Mouse (Mus musculus): ENCODE data around the gene Dock9. TPM values are rescaled to one million over a fixed set of nuclear protein-coding genes. Genes with fewer than 3 reads are reported as not detected.

Dock9 gene
- polyA plus RNA-seq (2016; fragmentation: Nextera tagmentation; extraction: Ambion mirVana): 6.2 and 7.1 TPM in 2 replicates

- peak within 1 kb of the TSS; percentile 75 for H3K4me3 ChIP-seq
- no peaks in the 10 kb centered on the region for H3K9me3 ChIP-seq (replicated peaks)
- no peaks in the 10 kb centered on the region for H3K36me3 ChIP-seq
- H3K4me1 ChIP-seq: peaks cover 8% of the 10 kb centered on the region
- H3K4me2 ChIP-seq (replicated peaks): peak within 1 kb of the TSS; percentile 90
- H3K9ac ChIP-seq: peak within 1 kb of the TSS; percentile 70
- peak within 1 kb of the TSS; percentile 71 for H3K27ac ChIP-seq
- under 1% methylated on average over 106 of the region's 106 CpGs for WGBS
- peaks cover 25% of the 10 kb centered on the region for H3K27me3 ChIP-seq
- ATAC-seq (ENCODE audit: low FRiP score): peak; percentile 88
Measured at GRCm38 (mm10) chr14:121797457-121798410, at the start of gene Dock9. Gene Dock9 (minus strand): TSS chr14:121797837.

- Histone ChIP-seq H3K4me3 (no peak overlapping the region), H3K4me2 (replicated peaks) (no peak overlapping the region), H3K9ac (no peak overlapping the region), H3K27ac (no peak overlapping the region), H3K9me3 (replicated peaks) (peaks cover 4% of the 10 kb centered on the region), H3K27me3 (no peaks in the 10 kb centered on the region), H3K36me3 (no peaks in the 10 kb centered on the region), H3K4me1 (no peaks in the 10 kb centered on the region)
- 45% methylated on average over 8 of the region's 8 CpGs for WGBS
- no peak for ATAC-seq (ENCODE audit: low FRiP score)
Measured at GRCm38 (mm10) chr14:121844486-121844885, 46.8 kb upstream of the Dock9 start.

- peaks cover 11% of the 10 kb centered on the region for H3K9me3 ChIP-seq (replicated peaks)
- H3K4me3 ChIP-seq: no peak overlapping the region
- no peak overlapping the region for H3K4me2 ChIP-seq (replicated peaks)
- no peak for ATAC-seq (ENCODE audit: low FRiP score)
- no peaks in the 10 kb centered on the region for H3K27me3 ChIP-seq
- 89% methylated on average over 8 of the region's 8 CpGs for WGBS
- no peaks in the 10 kb centered on the region for H3K4me1 ChIP-seq
- H3K36me3 ChIP-seq: no peaks in the 10 kb centered on the region
- no peak overlapping the region for H3K9ac ChIP-seq
- H3K27ac ChIP-seq: no peak overlapping the region
Measured at GRCm38 (mm10) chr14:121840217-121840616, 42.6 kb upstream of the Dock9 start.

GRCm38 (mm10) chr14:121838161-121838560 is 40.5 kb upstream of the Dock9 start:
- WGBS: 92% methylated on average over 4 of the region's 4 CpGs
- Histone ChIP-seq H3K4me2 (replicated peaks) (no peak overlapping the region), H3K9me3 (replicated peaks) (peaks cover 11% of the 10 kb centered on the region), H3K36me3 (no peaks in the 10 kb centered on the region), H3K9ac (no peak overlapping the region), H3K27me3 (no peaks in the 10 kb centered on the region), H3K27ac (no peak overlapping the region), H3K4me1 (no peaks in the 10 kb centered on the region), H3K4me3 (no peak overlapping the region)
- ATAC-seq (ENCODE audit: low FRiP score): no peak

- Histone ChIP-seq H3K27ac (no peak overlapping the region), H3K36me3 (no peaks in the 10 kb centered on the region), H3K9ac (no peak overlapping the region), H3K9me3 (replicated peaks) (peaks cover 6% of the 10 kb centered on the region; the same call in 1 of the 2 replicates), H3K4me1 (no peaks in the 10 kb centered on the region), H3K27me3 (no peaks in the 10 kb centered on the region), H3K4me2 (replicated peaks) (no peak overlapping the region), H3K4me3 (no peak overlapping the region)
- WGBS: 76% methylated on average over 2 of the region's 2 CpGs
- ATAC-seq (ENCODE audit: low FRiP score): no peak
Measured at GRCm38 (mm10) chr14:121833001-121833520, 35.4 kb upstream of the Dock9 start.

- no peak overlapping the region for H3K27ac ChIP-seq
- WGBS: 87% methylated on average over 4 of the region's 4 CpGs
- H3K4me1 ChIP-seq: no peaks in the 10 kb centered on the region
- ATAC-seq (ENCODE audit: low FRiP score): no peak
- H3K27me3 ChIP-seq: no peaks in the 10 kb centered on the region
- no peak overlapping the region for H3K4me2 ChIP-seq (replicated peaks)
- H3K9ac ChIP-seq: no peak overlapping the region
- no peak overlapping the region for H3K4me3 ChIP-seq
- H3K9me3 ChIP-seq (replicated peaks): peaks cover 6% of the 10 kb centered on the region; the same call in 1 of the 2 replicates
- no peaks in the 10 kb centered on the region for H3K36me3 ChIP-seq
Measured at GRCm38 (mm10) chr14:121829816-121830442, 32.3 kb upstream of the Dock9 start.

GRCm38 (mm10) chr14:121827091-121827490 is 29.5 kb upstream of the Dock9 start:
- H3K36me3 ChIP-seq: no peaks in the 10 kb centered on the region
- no peak for ATAC-seq (ENCODE audit: low FRiP score)
- no peak overlapping the region for H3K27ac ChIP-seq
- H3K4me2 ChIP-seq (replicated peaks): no peak overlapping the region
- no peaks in the 10 kb centered on the region for H3K4me1 ChIP-seq
- H3K4me3 ChIP-seq: no peak overlapping the region
- 84% methylated on average over 7 of the region's 7 CpGs for WGBS
- peaks cover 6% of the 10 kb centered on the region; the same call in 1 of the 2 replicates for H3K9me3 ChIP-seq (replicated peaks)
- H3K9ac ChIP-seq: no peak overlapping the region
- no peaks in the 10 kb centered on the region for H3K27me3 ChIP-seq

- WGBS: 71% methylated on average over 10 of the region's 10 CpGs
- H3K9ac ChIP-seq: no peak overlapping the region
- no peak for ATAC-seq (ENCODE audit: low FRiP score)
Measured at GRCm38 (mm10) chr14:121825521-121826445, 28.1 kb upstream of the Dock9 start.

GRCm38 (mm10) chr14:121824322-121825103 is 26.9 kb upstream of the Dock9 start:
- H3K36me3 ChIP-seq: no peaks in the 10 kb centered on the region
- H3K4me2 ChIP-seq (replicated peaks): no peak overlapping the region
- H3K9ac ChIP-seq: no peak overlapping the region
- H3K4me3 ChIP-seq: no peak overlapping the region
- 67% methylated on average over 11 of the region's 11 CpGs for WGBS
- no peaks in the 10 kb centered on the region for H3K4me1 ChIP-seq
- peaks cover 4% of the 10 kb centered on the region; the same call in 1 of the 2 replicates for H3K9me3 ChIP-seq (replicated peaks)
- no peaks in the 10 kb centered on the region for H3K27me3 ChIP-seq
- H3K27ac ChIP-seq: no peak overlapping the region
- ATAC-seq (ENCODE audit: low FRiP score): no peak

More at GRCm38 (mm10) chr14:121825521-121826445, 28.1 kb upstream of the Dock9 start:
- no peaks in the 10 kb centered on the region for H3K36me3 ChIP-seq
- peaks cover 6% of the 10 kb centered on the region; the same call in 1 of the 2 replicates for H3K9me3 ChIP-seq (replicated peaks)
- no peak overlapping the region for H3K4me2 ChIP-seq (replicated peaks)
- no peak overlapping the region for H3K27ac ChIP-seq
- no peaks in the 10 kb centered on the region for H3K27me3 ChIP-seq
- no peak overlapping the region for H3K4me3 ChIP-seq
- H3K4me1 ChIP-seq: no peaks in the 10 kb centered on the region

- Histone ChIP-seq H3K27me3 (no peaks in the 10 kb centered on the region), H3K9me3 (replicated peaks) (no peaks in the 10 kb centered on the region), H3K9ac (no peak overlapping the region), H3K4me3 (no peak overlapping the region), H3K36me3 (no peaks in the 10 kb centered on the region), H3K27ac (no peak overlapping the region), H3K4me2 (replicated peaks) (no peak overlapping the region), H3K4me1 (no peaks in the 10 kb centered on the region)
- WGBS: 71% methylated on average over 3 of the region's 3 CpGs
- ATAC-seq (ENCODE audit: low FRiP score): no peak
Measured at GRCm38 (mm10) chr14:121822997-121823396, 25.4 kb upstream of the Dock9 start.

- Histone ChIP-seq H3K9me3 (replicated peaks) (no peaks in the 10 kb centered on the region), H3K27me3 (no peaks in the 10 kb centered on the region), H3K4me3 (no peak overlapping the region), H3K9ac (no peak overlapping the region), H3K36me3 (no peaks in the 10 kb centered on the region), H3K4me1 (no peaks in the 10 kb centered on the region), H3K27ac (no peak overlapping the region), H3K4me2 (replicated peaks) (no peak overlapping the region)
- ATAC-seq (ENCODE audit: low FRiP score): no peak
- WGBS: 87% methylated on average over 8 of the region's 8 CpGs
Measured at GRCm38 (mm10) chr14:121822506-121822905, 24.9 kb upstream of the Dock9 start.

Data from hindbrain, embryonic 12.5 days (tissue).